In the genomic region with DNA sequence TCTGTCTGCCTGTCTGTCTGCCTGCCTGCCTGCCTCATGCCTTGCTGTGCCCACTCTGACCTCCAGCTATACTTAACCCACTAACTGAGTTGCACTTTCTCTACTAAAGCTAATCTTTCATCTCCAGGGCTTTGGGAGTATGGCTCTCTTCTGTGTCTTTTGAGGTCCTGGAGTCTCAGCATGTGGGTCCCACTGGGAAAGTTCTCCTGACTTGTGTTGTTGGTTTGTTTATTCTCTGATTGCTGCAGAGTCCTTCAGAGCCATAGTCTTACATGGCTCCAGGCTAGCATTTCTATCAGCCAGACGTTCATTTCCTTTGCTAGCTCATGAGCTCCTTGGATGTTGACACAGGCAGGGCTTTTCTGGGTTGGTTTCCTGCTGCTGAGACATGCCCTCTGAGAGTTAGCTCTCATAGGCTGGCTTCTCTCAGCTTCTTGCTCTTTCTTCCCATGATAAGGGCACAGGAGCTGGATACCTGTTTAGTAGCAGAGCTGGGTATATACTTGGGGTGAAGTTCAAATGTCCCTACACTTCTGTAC, we compare ENCODE assay signal across 31 mouse cellular contexts. TPM values are rescaled to one million over a fixed set of nuclear protein-coding genes. Genes with fewer than 3 reads are reported as not detected.
DNase-seq lines count a peak whose midpoint lies in the region; ATAC-seq and TF ChIP-seq lines count a peak whose summit lies in the region.
"Had no signal": no experiment of that assay in that cellular context is flagged by ENCODE, and none has a peak within 500 bp of the region (broad histone marks: within the 10 kb centered on the region; RNA-seq: fewer than 3 reads in every experiment).

No protein-coding gene starts in this region.

- H3K27me3 ChIP-seq in heart, embryonic 12.5 days (replicated peaks): no peaks in the 10 kb centered on the region
- no peaks in the 10 kb centered on the region for H3K27me3 ChIP-seq in heart, postnatal 0 days (ENCODE audit: control insufficient read depth, insufficient read depth, low read length)
- no peaks in the 10 kb centered on the region for H3K27me3 ChIP-seq in heart, embryonic 10.5 days (ENCODE audit: insufficient read depth, poor library complexity, severe bottlenecking)
- no peaks in the 10 kb centered on the region for H3K27me3 ChIP-seq in limb, embryonic 13.5 days
- H3K27me3 ChIP-seq: forebrain, embryonic 13.5 days; hindbrain, embryonic 15.5 days; liver, embryonic 13.5 days; neural tube, embryonic 12.5 days; Patski had no signal

- H3K27ac ChIP-seq in heart, embryonic 12.5 days (ENCODE audit: poor library complexity, severe bottlenecking): peak overlapping the region; percentile 75
- no peak overlapping the region for H3K27ac ChIP-seq in heart, postnatal 0 days (ENCODE audit: low read depth)
- H3K27ac ChIP-seq in heart, embryonic 10.5 days: no peak overlapping the region
- peak overlapping the region; percentile 44 for H3K27ac ChIP-seq in limb, embryonic 13.5 days
- H3K27ac ChIP-seq: forebrain, embryonic 13.5 days; hindbrain, embryonic 10.5 days; hindbrain, embryonic 15.5 days; liver, embryonic 13.5 days; macrophage; midbrain, embryonic 10.5 days; neural tube, embryonic 12.5 days had no signal

- DNase-seq in heart, postnatal 4 days: no peak
- DNase-seq in heart, postnatal 0 days (ENCODE audit: low spot score): peak; percentile 29
- DNase-seq in heart, embryonic 10.5 days (ENCODE audit: low spot score): no peak
- peak; percentile 77 for DNase-seq in 416B (ENCODE audit: low read depth)
- no peak for DNase-seq in MN1 (ENCODE audit: low spot score)
- DNase-seq: adrenal gland, postnatal 14 days; cerebellum, adult 11-12 months; cerebellum, adult 9-11 months; gastrocnemius, postnatal 10 days; kidney, adult 11 months; kidney, postnatal 14 days; layer of hippocampus, adult 9-11 months; liver, embryonic 13.5 days; lung, adult 2 months; lung, postnatal 10 days; right cerebral cortex, adult 18-20 months; spleen, adult 18-20 months; thymus, adult 18-20 months; thymus, postnatal 25 days had no signal

- no peak for TF ChIP-seq CTCF in heart, postnatal 0 days (IDR thresholded peaks at IDR 0.05; ENCODE audit: low read depth)

- no peak for TF ChIP-seq EP300 in heart, postnatal 0 days (IDR thresholded peaks at IDR 0.05; ENCODE audit: low read depth)

- 0 out of 2 replicates have a peak, but pooled peaks cover 3% of the 10 kb centered on the region for H3K9me3 ChIP-seq in heart, embryonic 12.5 days (replicated peaks)
- no peaks in the 10 kb centered on the region for H3K9me3 ChIP-seq in heart, postnatal 0 days (replicated peaks; ENCODE audit: control insufficient read depth, low read length)
- H3K9me3 ChIP-seq in heart, embryonic 10.5 days: no peaks in the 10 kb centered on the region
- no peaks in the 10 kb centered on the region for H3K9me3 ChIP-seq in limb, embryonic 13.5 days
- H3K9me3 ChIP-seq: forebrain, embryonic 13.5 days; G1E; hindbrain, embryonic 10.5 days; hindbrain, embryonic 15.5 days; liver, embryonic 13.5 days; midbrain, embryonic 10.5 days had no signal

- H3K4me1 ChIP-seq in heart, embryonic 12.5 days (replicated peaks): peaks cover 3% of the 10 kb centered on the region
- H3K4me1 ChIP-seq in heart, postnatal 0 days (ENCODE audit: control insufficient read depth, insufficient read depth): no peaks in the 10 kb centered on the region
- H3K4me1 ChIP-seq in heart, embryonic 10.5 days: no peaks in the 10 kb centered on the region
- no peaks in the 10 kb centered on the region for H3K4me1 ChIP-seq in limb, embryonic 13.5 days
- H3K4me1 ChIP-seq: forebrain, embryonic 13.5 days; hindbrain, embryonic 10.5 days; hindbrain, embryonic 15.5 days; midbrain, embryonic 10.5 days; neural tube, embryonic 12.5 days had no signal

- H3K9ac ChIP-seq in heart, embryonic 12.5 days: no peak overlapping the region
- H3K9ac ChIP-seq in heart, postnatal 0 days (replicated peaks; ENCODE audit: low read depth, low read length): no peak overlapping the region
- H3K9ac ChIP-seq in limb, embryonic 13.5 days: no peak overlapping the region
- H3K9ac ChIP-seq: forebrain, embryonic 13.5 days; hindbrain, embryonic 15.5 days; liver, embryonic 13.5 days; neural tube, embryonic 12.5 days had no signal

- H3K4me2 ChIP-seq in heart, embryonic 12.5 days: no peak overlapping the region; the same call in 1 of the 2 replicates
- H3K4me2 ChIP-seq in heart, postnatal 0 days (ENCODE audit: low read depth, low read length): no peak overlapping the region
- no peak overlapping the region for H3K4me2 ChIP-seq in limb, embryonic 13.5 days (replicated peaks)
- H3K4me2 ChIP-seq: forebrain, embryonic 13.5 days; hindbrain, embryonic 15.5 days; liver, embryonic 13.5 days; neural tube, embryonic 12.5 days had no signal

- H3K4me3 ChIP-seq in heart, embryonic 12.5 days: no peak overlapping the region
- no peak overlapping the region for H3K4me3 ChIP-seq in heart, postnatal 0 days (ENCODE audit: low read depth, low read length)
- no peak overlapping the region for H3K4me3 ChIP-seq in heart, embryonic 10.5 days
- no peak overlapping the region for H3K4me3 ChIP-seq in limb, embryonic 13.5 days
- H3K4me3 ChIP-seq: forebrain, embryonic 13.5 days; hindbrain, embryonic 10.5 days; hindbrain, embryonic 15.5 days; liver, embryonic 13.5 days; midbrain, embryonic 10.5 days; myocyte; neural tube, embryonic 12.5 days had no signal

- no peaks in the 10 kb centered on the region for H3K36me3 ChIP-seq in heart, embryonic 12.5 days
- H3K36me3 ChIP-seq in heart, postnatal 0 days (replicated peaks; ENCODE audit: control insufficient read depth, insufficient read depth, low read length): no peaks in the 10 kb centered on the region
- no peaks in the 10 kb centered on the region for H3K36me3 ChIP-seq in heart, embryonic 10.5 days
- no peaks in the 10 kb centered on the region for H3K36me3 ChIP-seq in limb, embryonic 13.5 days
- H3K36me3 ChIP-seq: G1E; hindbrain, embryonic 10.5 days; hindbrain, embryonic 15.5 days; liver, embryonic 13.5 days; midbrain, embryonic 10.5 days; neural tube, embryonic 12.5 days had no signal

- peak; percentile 75 for ATAC-seq in heart, embryonic 12.5 days (ENCODE audit: insufficient number of reproducible peaks, low FRiP score)
- ATAC-seq in heart, postnatal 0 days (ENCODE audit: insufficient read depth, low read depth): peak; percentile 27; the same call in 1 of the 2 replicates
- ATAC-seq in limb, embryonic 13.5 days (ENCODE audit: low FRiP score, low read depth): no peak
- ATAC-seq: forebrain, embryonic 13.5 days; inflammation-experienced regulatory T-cells, adult 6 months; Patski had no signal

- WGBS in heart, embryonic 12.5 days: 14% methylated on average over 1 of the region's 1 CpGs
- 16% methylated on average over 1 of the region's 1 CpGs for WGBS in heart, postnatal 0 days
- WGBS in heart, embryonic 10.5 days: 20% methylated on average over 1 of the region's 1 CpGs
- WGBS in limb, embryonic 13.5 days: 38% methylated on average over 1 of the region's 1 CpGs

RNA-seq across cellular contexts. Expression of a gene that starts 16.5 kb away (rescaled TPM):
- polyA plus RNA-seq in heart, embryonic 12.5 days (2016; fragmentation: Nextera tagmentation; extraction: Ambion mirVana): 142 and 144 TPM in 2 replicates
- 100 to 1,000 TPM in 1 of 2 experiments, 10 to 100 TPM in 1; 99.3 to 107 TPM for total RNA-seq in heart, postnatal 4 days (2021)
- 168 and 198 TPM in 2 replicates for total RNA-seq in heart, postnatal 0 days (2014; rRNA removed; ENCODE audit: low replicate concordance)
- 128 and 134 TPM in 2 replicates for polyA plus RNA-seq in heart, postnatal 0 days (2015; fragmentation: Nextera tagmentation; extraction: Ambion mirVana)
- polyA plus RNA-seq in heart, embryonic 10.5 days (2016; fragmentation: Nextera tagmentation; extraction: Ambion mirVana): 142 and 162 TPM in 2 replicates
- 160 TPM in 2 replicates for polyA plus RNA-seq in limb, embryonic 13.5 days (2015; fragmentation: Nextera tagmentation; extraction: Ambion mirVana)

RNA-seq across cellular contexts. Expression of a gene that starts 39.0 kb away (rescaled TPM):
- 7.7 and 8.0 TPM in 2 replicates for polyA plus RNA-seq in heart, embryonic 12.5 days (2016; fragmentation: Nextera tagmentation; extraction: Ambion mirVana)
- 10 to 100 TPM; 10.8 to 11.3 TPM for total RNA-seq in heart, postnatal 4 days (2021)
- 4.0 and 9.7 TPM in 2 replicates for total RNA-seq in heart, postnatal 0 days (2014; rRNA removed; ENCODE audit: low replicate concordance)
- polyA plus RNA-seq in heart, postnatal 0 days (2015; fragmentation: Nextera tagmentation; extraction: Ambion mirVana): 19.1 and 24.9 TPM in 2 replicates
- polyA plus RNA-seq in heart, embryonic 10.5 days (2016; fragmentation: Nextera tagmentation; extraction: Ambion mirVana): 3.5 and 7.3 TPM in 2 replicates
- polyA plus RNA-seq in limb, embryonic 13.5 days (2015; fragmentation: Nextera tagmentation; extraction: Ambion mirVana): 6.5 and 9.6 TPM in 2 replicates

RNA-seq across cellular contexts. Expression of a gene that starts 52.0 kb away (rescaled TPM):
- 16.7 and 19.7 TPM in 2 replicates for polyA plus RNA-seq in heart, embryonic 12.5 days (2016; fragmentation: Nextera tagmentation; extraction: Ambion mirVana)
- 10 to 100 TPM in 1 of 2 experiments, 1 to 10 TPM in 1; 9.4 to 10.0 TPM for total RNA-seq in heart, postnatal 4 days (2021)
- total RNA-seq in heart, postnatal 0 days (2014; rRNA removed; ENCODE audit: low replicate concordance): 0.88 and 2.2 TPM in 2 replicates
- 5.0 and 5.2 TPM in 2 replicates for polyA plus RNA-seq in heart, postnatal 0 days (2015; fragmentation: Nextera tagmentation; extraction: Ambion mirVana)
- polyA plus RNA-seq in heart, embryonic 10.5 days (2016; fragmentation: Nextera tagmentation; extraction: Ambion mirVana): 20.9 and 28.7 TPM in 2 replicates
- 26.5 and 29.8 TPM in 2 replicates for polyA plus RNA-seq in limb, embryonic 13.5 days (2015; fragmentation: Nextera tagmentation; extraction: Ambion mirVana)

Comparison
In these comparisons a context has a peak if more than half of its experiments do, and no peak if none do; other contexts are left out.
1. H3K27ac ChIP-seq: peak in heart, embryonic 12.5 days (single experiment) and limb, embryonic 13.5 days (single experiment); none in heart, postnatal 0 days (single experiment) and heart, embryonic 10.5 days (single experiment).
2. DNase-seq: peak in heart, postnatal 0 days (single experiment) and 416B (single experiment); none in heart, postnatal 4 days (single experiment), heart, embryonic 10.5 days (single experiment) and MN1 (single experiment).